Mouse (Mus musculus): ENCODE results near the gene Rps25. TPM values are rescaled to one million over a fixed set of nuclear protein-coding genes. Genes with fewer than 3 reads are reported as not detected.
A peak's percentile ranks its signal among the peaks of the same experiment; 100 is the strongest.

Rps25 gene
- total RNA-seq, 2 experiments from 2014 or later, result 593 to 617 TPM

GRCm38 (mm10) chr9:44454132-44454890, 47.4 kb downstream of the Rps25 start:
- DNase-seq (ENCODE audit: low spot score in 2 of 2), result peak; percentile 89 to 90

GRCm38 (mm10) chr9:44454891-44455220, 47.9 kb downstream of the Rps25 start, which contains the start of gene Upk2:
TSS of gene Upk2 (minus strand) at chr9:44454976.
- no peak for DNase-seq (ENCODE audit: low spot score in 2 of 2)

GRCm38 (mm10) chr9:44457035-44457742, 50.2 kb downstream of the Rps25 start:
- DNase-seq (ENCODE audit: low spot score in 2 of 2), result peak; percentile 77 to 96

Small RNA genes lying within 50 kb of the gene (microRNA-seq; reads per million reads assigned to microRNA genes)
- 1.1 to 2.3 reads per million in 2 experiments for gene Mir7085

Other genes with a start within 250 kb of the Rps25 start
- gene Cbl, start 173.1 kb upstream of the Rps25 start, total RNA-seq (2021), result 10 to 100 TPM; 58.1 to 62.7 TPM
- gene Ccdc153, start 166.5 kb upstream of the Rps25 start, total RNA-seq (2021), result 1 to 10 TPM; 4.5 to 8.4 TPM
- 1 to 10 TPM in 1 of 2 experiments, under 1 TPM in 1; 0.88 to 1.0 TPM for gene Pdzd3, start 155.7 kb upstream of the Rps25 start, total RNA-seq (2021)
- 10 to 100 TPM in 1 of 2 experiments, 1 to 10 TPM in 1; 10.0 to 12.2 TPM for gene Nlrx1, start 138.5 kb upstream of the Rps25 start, total RNA-seq (2021)
- gene Abcg4, start 118.5 kb upstream of the Rps25 start, total RNA-seq (2021), result 10 to 100 TPM; 69.3 to 75.8 TPM
- gene Hinfp, start 101.5 kb upstream of the Rps25 start, total RNA-seq (2021), result 10 to 100 TPM; 26.0 to 28.5 TPM
- 100 to 1,000 TPM; 128 to 144 TPM for gene C2cd2l, start 86.9 kb upstream of the Rps25 start, total RNA-seq (2021)
- 10 to 100 TPM; 16.2 to 16.3 TPM for gene Dpagt1, start 81.1 kb upstream of the Rps25 start, total RNA-seq (2021)
- 10 to 100 TPM; 50.5 to 59.1 TPM for gene H2afx, start 72.4 kb upstream of the Rps25 start, total RNA-seq (2021)
- 10 to 100 TPM; 22.6 to 22.8 TPM for gene Hmbs, start 62.9 kb upstream of the Rps25 start, total RNA-seq (2021)
- 10 to 100 TPM; 41.8 to 46.1 TPM for gene Vps11, start 45.5 kb upstream of the Rps25 start, total RNA-seq (2021)
- 100 to 1,000 TPM in 1 of 2 experiments, 10 to 100 TPM in 1; 97.1 to 116 TPM for gene Hyou1, start 27.6 kb upstream of the Rps25 start, total RNA-seq (2021)
- gene Slc37a4, start 10.3 kb upstream of the Rps25 start, total RNA-seq (2021), result 10 to 100 TPM; 39.8 to 41.0 TPM
- gene Trappc4, start 461 bp downstream of the Rps25 start, total RNA-seq (2021), result 10 to 100 TPM; 67.9 to 73.9 TPM
- gene Ccdc84, start 11.4 kb downstream of the Rps25 start, total RNA-seq (2021), result 10 to 100 TPM; 19.6 to 24.1 TPM
- gene Foxr1, start 34.0 kb downstream of the Rps25 start, total RNA-seq (2021), result not detected
- not detected for gene Upk2, start 47.8 kb downstream of the Rps25 start, total RNA-seq (2021)
- gene Bcl9l, start 75.7 kb downstream of the Rps25 start, total RNA-seq (2021), result 10 to 100 TPM; 76.1 to 76.3 TPM
- not detected for gene Cxcr5, start 154.7 kb downstream of the Rps25 start, total RNA-seq (2021)
- 100 to 1,000 TPM; 107 TPM for gene Ddx6, start 197.8 kb downstream of the Rps25 start, total RNA-seq (2021)